Mouse (Mus musculus): ENCODE data around the gene Ip6k2. TPM values are rescaled to one million over a fixed set of nuclear protein-coding genes. Genes with fewer than 3 reads are reported as not detected.
A peak's percentile ranks its signal among the peaks of the same experiment; 100 is the strongest.

Gene Ip6k2
- total and polyA plus RNA-seq, 3 experiments: 21.3 to 33.7 TPM; not detected in 1

DNA sequence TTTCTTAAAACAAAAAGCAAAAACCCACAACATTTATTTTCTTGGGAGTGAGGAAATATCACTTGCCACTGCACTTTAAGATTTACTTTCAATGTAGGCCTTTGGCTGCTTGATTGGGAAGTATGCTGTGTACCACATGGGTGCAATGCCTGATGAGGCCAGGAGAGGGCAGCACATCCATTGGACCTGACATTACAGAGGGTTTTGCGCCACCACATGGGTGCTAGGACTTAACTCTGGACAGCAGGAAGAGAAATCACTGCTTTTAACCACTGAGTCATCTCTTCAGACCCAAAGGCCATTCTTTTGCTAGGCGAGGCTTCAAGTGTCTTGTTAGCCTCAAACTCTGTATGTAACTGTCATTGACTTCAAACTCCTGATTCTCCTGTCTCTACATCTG, 23.8 kb upstream of the Ip6k2 start (continued):
- TF ChIP-seq BHLHE40 (IDR thresholded peaks at IDR 0.05; ENCODE audit: borderline replicate concordance, low read depth, low read length) (no peak), ZNF384 (IDR thresholded peaks at IDR 0.05; ENCODE audit: low read depth, low read length) (no peak), ZC3H11A (IDR thresholded peaks at IDR 0.05; ENCODE audit: low read depth, low read length) (peak; percentile 74), RCOR1 (IDR thresholded peaks at IDR 0.05; ENCODE audit: low read depth, low read length) (peak; percentile 40; the same call in 1 of the 2 replicates), ETS1 (IDR thresholded peaks at IDR 0.05; ENCODE audit: low read depth, low read length) (no peak), MXI1 (IDR thresholded peaks at IDR 0.05; ENCODE audit: low read depth, low read length) (no peak), E2F4 (IDR thresholded peaks at IDR 0.05; ENCODE audit: borderline replicate concordance, low read depth, low read length) (no peak), NELFE (IDR thresholded peaks at IDR 0.05; ENCODE audit: low read depth, low read length) (no peak), ELF1 (IDR thresholded peaks at IDR 0.05; ENCODE audit: low read depth, low read length) (no peak), RAD21 (IDR thresholded peaks at IDR 0.05; ENCODE audit: low read depth, low read length) (peak; percentile 95), MAX (IDR thresholded peaks at IDR 0.05; ENCODE audit: low read length) (0 out of 2 replicates have a peak, but pooled peaks have one; percentile 55), POLR2A (IDR thresholded peaks at IDR 0.05; ENCODE audit: control insufficient read depth in 1 of 2, insufficient read depth in 1 of 2, low read depth in 1 of 2, low read length in 2 of 2, poor library complexity in 1 of 2) (no peak), USF1 (IDR thresholded peaks at IDR 0.05; ENCODE audit: low read depth, low read length) (peak; percentile 35; the same call in 1 of the 2 replicates), EP300 (IDR thresholded peaks at IDR 0.05; ENCODE audit: low read depth in 1 of 2, low read length in 2 of 2) (no peak), MYC (IDR thresholded peaks at IDR 0.05; ENCODE audit: low read depth, low read length) (peak; percentile 83), KAT2A (conservative IDR thresholded peaks at IDR 0.05; ENCODE audit: low read depth, low read length) (no peak), MYB (IDR thresholded peaks at IDR 0.05; ENCODE audit: low read depth, low read length) (no peak), CHD2 (IDR thresholded peaks at IDR 0.05; ENCODE audit: low read length) (no peak), SMC3 (IDR thresholded peaks at IDR 0.05; ENCODE audit: low read depth, low read length) (peak; percentile 89), POLR2AphosphoS2 (IDR thresholded peaks at IDR 0.05; ENCODE audit: low read length) (no peak), TCF12 (IDR thresholded peaks at IDR 0.05; ENCODE audit: low read depth, low read length) (no peak)

DNA sequence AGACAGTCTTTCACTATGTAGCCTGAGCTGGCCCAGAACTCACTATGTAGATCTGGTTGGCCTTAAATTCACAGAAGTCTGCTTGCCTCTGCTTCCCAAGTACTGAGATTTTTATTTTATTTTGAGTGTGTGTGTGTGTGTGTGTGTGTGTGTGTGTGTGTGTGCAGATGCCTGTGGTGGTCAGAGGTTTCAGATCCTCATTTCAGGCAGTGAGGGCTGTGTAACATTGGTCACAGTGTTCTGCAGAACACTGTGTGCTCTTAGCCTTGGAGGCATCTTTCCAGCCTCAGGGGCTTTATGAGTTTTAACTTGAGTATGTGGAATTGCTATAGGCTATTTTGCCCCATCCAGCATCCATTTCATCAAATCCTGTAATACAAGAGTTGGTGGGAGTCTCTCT, 22.0 kb upstream of the Ip6k2 start:
- Histone ChIP-seq H3K4me1 (ENCODE audit: control insufficient read depth in 1 of 2, insufficient read depth in 2 of 2, low read length in 2 of 2) (peaks cover 0 to 10% of the 10 kb centered on the region in 2 experiments; a peak in 2 of 4 replicates), H3K36me3 (ENCODE audit: control insufficient read depth in 1 of 2, insufficient read depth in 2 of 2, low read length in 2 of 2) (no peaks in the 10 kb centered on the region; a peak in 1 of 4 replicates), H3K79me2 (ENCODE audit: control insufficient read depth, insufficient read depth, low read length, poor library complexity) (no peaks in the 10 kb centered on the region), H3K27me3 (ENCODE audit: control insufficient read depth in 1 of 2, insufficient read depth in 2 of 2, low read length in 2 of 2) (no peaks in the 10 kb centered on the region), H3K9me3 (replicated peaks; ENCODE audit: insufficient read depth, low read length) (no peaks in the 10 kb centered on the region), H3K9ac (ENCODE audit: control insufficient read depth, low read depth, low read length, poor library complexity, severe bottlenecking) (no peak overlapping the region), H3K27ac (ENCODE audit: control insufficient read depth, low read depth, low read length) (no peak overlapping the region), H3K4me3 (ENCODE audit: control insufficient read depth in 1 of 2, insufficient read depth in 1 of 2, low read depth in 2 of 2, low read length in 2 of 2) (no peak overlapping the region)
- DNase-seq (ENCODE audit: low read depth, low spot score): no peak
- TF ChIP-seq RCOR1 (IDR thresholded peaks at IDR 0.05; ENCODE audit: low read depth, low read length) (no peak), ZKSCAN1 (IDR thresholded peaks at IDR 0.05; ENCODE audit: low read depth, low read length) (no peak), USF1 (IDR thresholded peaks at IDR 0.05; ENCODE audit: low read depth, low read length) (no peak), MEF2A (IDR thresholded peaks at IDR 0.05; ENCODE audit: extremely low read depth, insufficient replicate concordance, low read depth, low read length, poor library complexity, severe bottlenecking) (no peak), GATA1 (IDR thresholded peaks at IDR 0.05; ENCODE audit: low read depth, low read length) (no peak), ZC3H11A (IDR thresholded peaks at IDR 0.05; ENCODE audit: low read depth, low read length) (no peak), ETS1 (IDR thresholded peaks at IDR 0.05; ENCODE audit: low read depth, low read length) (no peak)
